Mouse (Mus musculus) lung, adult 2 months (tissue): ENCODE data around the gene Ano9.

Source experiments
- CTCF ChIP-seq: fragments of 200-500 bp; IDR thresholded peaks from 2 replicates; pipeline ENCODE4 v1.5.1; 2011; ENCODE audit warnings: mild to moderate bottlenecking, low read length, control low read depth; ENCODE audit not compliant: insufficient read depth
- POLR2A ChIP-seq: fragments of 200-500 bp; IDR thresholded peaks from 2 replicates; pipeline ENCODE4 v1.6.1; 2011; ENCODE audit warnings: low read depth, mild to moderate bottlenecking, control low read depth, low read length, borderline replicate concordance; ENCODE audit errors: extremely low read depth

DNA sequence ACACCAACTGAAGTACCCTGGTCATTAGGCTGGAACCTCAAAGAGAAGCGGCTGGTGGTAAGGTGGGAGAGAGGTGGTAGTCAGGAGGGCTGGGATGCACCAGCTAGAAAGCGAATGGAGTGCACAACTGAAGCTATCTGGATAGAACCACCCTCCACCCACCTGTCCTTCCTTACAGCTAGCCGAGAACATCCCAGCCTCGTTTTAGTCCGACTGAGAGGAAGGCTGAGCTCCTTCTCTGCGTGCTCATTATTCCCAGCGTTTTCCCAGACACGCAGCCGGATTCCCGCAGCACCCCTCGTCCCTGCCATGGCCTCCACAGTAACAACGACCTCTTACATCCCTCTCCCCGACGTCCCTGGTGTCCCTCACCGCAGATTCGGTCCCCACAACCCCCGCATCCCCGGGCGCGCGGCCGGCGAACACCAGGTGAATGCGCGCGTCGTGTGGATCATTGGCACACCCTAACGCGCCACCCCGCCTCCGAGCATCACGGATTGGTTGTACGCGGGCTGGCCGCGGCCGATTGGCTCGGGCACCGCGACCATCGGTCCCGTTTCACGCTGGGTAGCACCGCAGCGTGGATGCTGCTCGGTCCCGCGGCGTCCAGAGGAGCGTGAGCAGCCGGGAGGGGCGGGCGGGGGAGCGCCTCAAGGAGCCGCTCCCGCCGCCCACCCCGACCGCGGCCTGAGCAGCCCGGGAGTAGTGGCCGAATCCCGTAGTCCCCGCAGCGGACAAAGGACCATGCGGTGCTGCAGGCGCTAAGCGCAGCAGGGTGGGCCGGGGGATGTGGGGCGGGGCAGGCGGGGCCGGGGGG lies 57.0 kb downstream of the Ano9 start, which contains the start of gene B4galnt4:
- no peak for TF ChIP-seq CTCF
- no peak for TF ChIP-seq POLR2A
